Mouse (Mus musculus): ENCODE data around the gene Rpsa.

DNA sequence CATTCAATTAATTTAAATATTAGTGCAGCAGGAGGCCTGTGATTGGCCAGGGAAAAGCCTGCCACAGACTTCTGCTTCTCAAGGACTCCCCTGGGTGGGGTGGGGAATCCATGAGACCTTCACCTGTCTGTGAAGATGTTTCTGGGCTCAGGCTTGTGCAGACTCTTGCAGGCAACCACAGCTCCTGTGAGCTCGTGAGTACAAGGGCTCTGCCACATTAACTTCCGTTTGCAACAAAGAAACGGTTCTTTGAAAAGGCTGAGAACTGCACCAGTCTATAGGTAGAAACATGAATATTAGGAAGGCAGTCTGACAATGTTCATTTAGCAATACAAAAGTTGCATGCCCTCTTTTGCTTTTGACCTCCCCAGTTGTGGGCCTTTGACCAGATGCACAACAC is 49.2 kb upstream of the Rpsa start:
- no peak for TF ChIP-seq POLR2A (IDR thresholded peaks at IDR 0.05; ENCODE audit: low read depth, low read length)
- TF ChIP-seq SIN3A (IDR thresholded peaks at IDR 0.05; ENCODE audit: low read length): no peak
- TF ChIP-seq CTCF (conservative IDR thresholded peaks at IDR 0.05 in 1 of 2, IDR thresholded peaks at IDR 0.05 in 1 of 2; ENCODE audit: low read depth in 2 of 2, low read length in 2 of 2): no peak
- TF ChIP-seq CHD1 (IDR thresholded peaks at IDR 0.05; ENCODE audit: low read depth, low read length): no peak
- TF ChIP-seq EP300 (IDR thresholded peaks at IDR 0.05; ENCODE audit: low read length): no peak
- TF ChIP-seq SMC3 (IDR thresholded peaks at IDR 0.05; ENCODE audit: low read depth, low read length): no peak
- no peak for TF ChIP-seq TCF12 (IDR thresholded peaks at IDR 0.05; ENCODE audit: low read depth, low read length)
- no peak for TF ChIP-seq USF2 (conservative IDR thresholded peaks at IDR 0.05; ENCODE audit: low read depth, low read length)
- TF ChIP-seq BHLHE40 (IDR thresholded peaks at IDR 0.05; ENCODE audit: low read depth, low read length): no peak
- TF ChIP-seq ZNF384 (IDR thresholded peaks at IDR 0.05; ENCODE audit: low read depth, low read length): no peak
- TF ChIP-seq MXI1 (IDR thresholded peaks at IDR 0.05; ENCODE audit: low read depth, low read length): no peak
